ENCODE assay signal across 11 mouse cellular contexts in genomic region chr1:61301041-61302030, GRCm38 (mm10).
DNase-seq lines count a peak whose midpoint lies in the region; ATAC-seq lines count a peak whose summit lies in the region.
"Had no signal": no experiment of that assay in that cellular context is flagged by ENCODE, and none has a peak within 500 bp of the region (broad histone marks: within the 10 kb centered on the region; RNA-seq: fewer than 3 reads in every experiment).

No protein-coding gene starts in this region.

- intact Hi-C loops in gastrocnemius, postnatal 14 days (cut with DNase I; ENCODE audit: low total_unique reads) = no loop called here

- peak; percentile 61 for ATAC-seq in forebrain, embryonic 15.5 days (replicated peaks)
- peak; percentile 21; the same call in 1 of the 2 replicates for ATAC-seq in limb, embryonic 13.5 days (ENCODE audit: low FRiP score, low read depth)
- no peak for ATAC-seq in liver, embryonic 11.5 days (replicated peaks; ENCODE audit: low FRiP score)
- ATAC-seq in monocyte, adult 5-6 weeks (replicated peaks; ENCODE audit: insufficient number of reproducible peaks, low FRiP score, low TSS enrichment, poor library complexity, severe bottlenecking) = no peak
- ATAC-seq: CD4-positive, CD25-positive, alpha-beta regulatory T cell, adult 4 months had no signal

- DNase-seq in kidney, postnatal 4 days = peak; percentile 11 to 23
- DNase-seq in kidney, adult 11 months = no peak
- peak; percentile 83 for DNase-seq in retina, embryonic 14.5 days (ENCODE audit: low spot score)
- DNase-seq in gastrocnemius, postnatal 14 days = no peak
- no peak for DNase-seq in liver, embryonic 11.5 days (ENCODE audit: low spot score)
- DNase-seq: cerebellum, adult 18-20 months had no signal

- H3K9me3 ChIP-seq in forebrain, embryonic 15.5 days = no peaks in the 10 kb centered on the region
- no peaks in the 10 kb centered on the region for H3K9me3 ChIP-seq in limb, embryonic 13.5 days
- H3K9me3 ChIP-seq in liver, embryonic 11.5 days (ENCODE audit: control insufficient read depth, low read length) = no peaks in the 10 kb centered on the region
- H3K9me3 ChIP-seq: liver, embryonic 15.5 days had no signal

- H3K27me3 ChIP-seq in forebrain, embryonic 15.5 days = peaks cover 18% of the 10 kb centered on the region; the same call in 1 of the 2 replicates
- peaks cover 31% of the 10 kb centered on the region for H3K27me3 ChIP-seq in limb, embryonic 13.5 days
- no peaks in the 10 kb centered on the region for H3K27me3 ChIP-seq in liver, embryonic 11.5 days (replicated peaks; ENCODE audit: control insufficient read depth, insufficient read depth, low read length)
- H3K27me3 ChIP-seq: liver, embryonic 15.5 days had no signal

- H3K4me1 ChIP-seq in forebrain, embryonic 15.5 days = peaks cover 49% of the 10 kb centered on the region
- peaks cover 54% of the 10 kb centered on the region for H3K4me1 ChIP-seq in limb, embryonic 13.5 days
- H3K4me1 ChIP-seq in liver, embryonic 11.5 days (replicated peaks; ENCODE audit: control insufficient read depth, insufficient read depth, low read length) = no peaks in the 10 kb centered on the region
- H3K4me1 ChIP-seq: liver, embryonic 15.5 days had no signal

- H3K4me3 ChIP-seq in forebrain, embryonic 15.5 days = no peak overlapping the region
- peak overlapping the region; percentile 10; the same call in 1 of the 2 replicates for H3K4me3 ChIP-seq in limb, embryonic 13.5 days
- no peak overlapping the region for H3K4me3 ChIP-seq in liver, embryonic 11.5 days (ENCODE audit: low read depth, low read length)
- H3K4me3 ChIP-seq: liver, embryonic 15.5 days had no signal

- WGBS in forebrain, embryonic 15.5 days = 8% methylated on average over 24 of the region's 24 CpGs
- WGBS in limb, embryonic 13.5 days = 11% methylated on average over 24 of the region's 24 CpGs
- 61% methylated on average over 24 of the region's 24 CpGs for WGBS in liver, embryonic 11.5 days

- no peak overlapping the region for H3K9ac ChIP-seq in forebrain, embryonic 15.5 days (replicated peaks)
- no peak overlapping the region for H3K9ac ChIP-seq in limb, embryonic 13.5 days
- no peak overlapping the region for H3K9ac ChIP-seq in liver, embryonic 11.5 days (ENCODE audit: low read depth, low read length)
- H3K9ac ChIP-seq: liver, embryonic 15.5 days had no signal

- H3K4me2 ChIP-seq in forebrain, embryonic 15.5 days (replicated peaks) = peak overlapping the region; percentile 8; the same call in 1 of the 2 replicates
- peak overlapping the region; percentile 46 for H3K4me2 ChIP-seq in limb, embryonic 13.5 days (replicated peaks)
- H3K4me2 ChIP-seq in liver, embryonic 11.5 days = no peak overlapping the region
- H3K4me2 ChIP-seq: liver, embryonic 15.5 days had no signal

- peak overlapping the region; percentile 38 for H3K27ac ChIP-seq in forebrain, embryonic 15.5 days (replicated peaks)
- H3K27ac ChIP-seq in limb, embryonic 13.5 days = 0 out of 2 replicates have a peak overlapping the region, but pooled peaks have one; percentile 4
- H3K27ac ChIP-seq in liver, embryonic 11.5 days (ENCODE audit: low read depth, low read length) = no peak overlapping the region
- H3K27ac ChIP-seq: liver, embryonic 15.5 days had no signal

- H3K36me3 ChIP-seq in forebrain, embryonic 15.5 days = no peaks in the 10 kb centered on the region
- no peaks in the 10 kb centered on the region for H3K36me3 ChIP-seq in limb, embryonic 13.5 days
- H3K36me3 ChIP-seq in liver, embryonic 11.5 days (ENCODE audit: control insufficient read depth, insufficient read depth, low read length) = no peaks in the 10 kb centered on the region
- H3K36me3 ChIP-seq: liver, embryonic 15.5 days had no signal

Comparison
In these comparisons a context has a peak if more than half of its experiments do, and no peak if none do; other contexts are left out.
1. DNase-seq: peak in kidney, postnatal 4 days (2 of 2) and retina, embryonic 14.5 days (single experiment); none in kidney, adult 11 months (single experiment), gastrocnemius, postnatal 14 days (single experiment) and liver, embryonic 11.5 days (single experiment).
2. ATAC-seq: peak in forebrain, embryonic 15.5 days (single experiment) and limb, embryonic 13.5 days (single experiment); none in liver, embryonic 11.5 days (single experiment) and monocyte, adult 5-6 weeks (single experiment).